Mouse (Mus musculus): ENCODE results near the gene Il2rb. TPM values are rescaled to one million over a fixed set of nuclear protein-coding genes. Genes with fewer than 3 reads are reported as not detected.

Il2rb gene
- polyA plus RNA-seq, 1 experiment = 63.5 TPM

GRCm38 (mm10) chr15:78476878-78477277, 18.2 kb downstream of the Il2rb start:
- Histone ChIP-seq H3K27me3 (ENCODE audit: control insufficient read depth, insufficient read depth, low read length) (no peaks in the 10 kb centered on the region), H3K27ac (ENCODE audit: insufficient read depth, low read length) (no peak overlapping the region), H3K4me3 (ENCODE audit: extremely low read depth, insufficient read depth, insufficient read length) (no peak overlapping the region), H3K36me3 (ENCODE audit: control insufficient read depth, insufficient read depth, low read length) (no peaks in the 10 kb centered on the region), H3K4me1 (ENCODE audit: control insufficient read depth, insufficient read depth, insufficient read length) (peaks cover 17% of the 10 kb centered on the region; the same call in 1 of the 2 replicates)
- DNase-seq (ENCODE audit: low read depth in 1 of 2, low spot score in 2 of 2) = no peak
- TF ChIP-seq CTCF (IDR thresholded peaks at IDR 0.05; ENCODE audit: extremely low read depth, insufficient read depth, insufficient read length, insufficient replicate concordance) = no peak
- no peak for TF ChIP-seq POLR2A (IDR thresholded peaks at IDR 0.05; ENCODE audit: low read depth, low read length)
- WGBS = 86% methylated on average over 1 of the region's 1 CpGs

DNA sequence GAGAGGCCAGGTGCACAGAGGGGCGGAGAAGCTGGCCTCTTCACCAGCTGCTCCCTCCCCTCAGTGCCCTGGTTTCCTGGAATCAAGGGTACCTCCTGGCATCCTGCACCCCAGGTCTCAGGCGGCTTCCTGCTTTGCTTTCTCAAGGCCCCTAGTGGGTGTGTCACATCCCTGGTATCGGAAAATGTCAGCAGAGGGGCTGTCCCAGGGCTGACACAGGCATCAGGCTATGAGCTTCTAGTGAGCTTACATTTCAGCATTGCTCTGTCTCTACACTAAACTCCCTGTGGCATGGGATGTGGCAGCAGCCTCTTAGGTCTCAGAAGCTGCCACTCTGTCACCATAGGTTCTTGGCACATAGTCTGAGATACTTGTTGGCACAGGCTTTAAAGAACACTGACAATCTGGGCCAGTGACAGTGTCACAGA, 19.5 kb downstream of the Il2rb start:
- no peaks in the 10 kb centered on the region for H3K27me3 ChIP-seq (ENCODE audit: control insufficient read depth, insufficient read depth, low read length)
- no peaks in the 10 kb centered on the region for H3K36me3 ChIP-seq (ENCODE audit: control insufficient read depth, insufficient read depth, low read length)
- 11% methylated on average over 3 of the region's 3 CpGs for whole genome bisulfite sequencing
- TF ChIP-seq POLR2A (IDR thresholded peaks at IDR 0.05; ENCODE audit: low read depth, low read length) (no peak), CTCF (IDR thresholded peaks at IDR 0.05; ENCODE audit: extremely low read depth, insufficient read depth, insufficient read length, insufficient replicate concordance) (no peak)
- peak; percentile 25 for DNase-seq (ENCODE audit: low read depth in 1 of 2, low spot score in 2 of 2)
- H3K4me3 ChIP-seq (ENCODE audit: extremely low read depth, insufficient read depth, insufficient read length) = no peak overlapping the region
- H3K27ac ChIP-seq (ENCODE audit: insufficient read depth, low read length) = peak overlapping the region; percentile 34
- peaks cover 17% of the 10 kb centered on the region; the same call in 1 of the 2 replicates for H3K4me1 ChIP-seq (ENCODE audit: control insufficient read depth, insufficient read depth, insufficient read length)

- H3K27me3 ChIP-seq (ENCODE audit: control insufficient read depth, insufficient read depth, low read length) = no peaks in the 10 kb centered on the region
- no peak for DNase-seq (ENCODE audit: low read depth in 1 of 2, low spot score in 2 of 2)
- H3K4me3 ChIP-seq (ENCODE audit: extremely low read depth, insufficient read depth, insufficient read length) = no peak overlapping the region
- WGBS = 87% methylated on average over 6 of the region's 6 CpGs
- TF ChIP-seq CTCF (IDR thresholded peaks at IDR 0.05; ENCODE audit: extremely low read depth, insufficient read depth, insufficient read length, insufficient replicate concordance) = no peak
- TF ChIP-seq POLR2A (IDR thresholded peaks at IDR 0.05; ENCODE audit: low read depth, low read length) = no peak
- no peaks in the 10 kb centered on the region for H3K36me3 ChIP-seq (ENCODE audit: control insufficient read depth, insufficient read depth, low read length)
- no peak overlapping the region for H3K27ac ChIP-seq (ENCODE audit: insufficient read depth, low read length)
- peaks cover 17% of the 10 kb centered on the region; the same call in 1 of the 2 replicates for H3K4me1 ChIP-seq (ENCODE audit: control insufficient read depth, insufficient read depth, insufficient read length)
Observed at GRCm38 (mm10) chr15:78473442-78473841, 21.6 kb downstream of the Il2rb start.

DNA sequence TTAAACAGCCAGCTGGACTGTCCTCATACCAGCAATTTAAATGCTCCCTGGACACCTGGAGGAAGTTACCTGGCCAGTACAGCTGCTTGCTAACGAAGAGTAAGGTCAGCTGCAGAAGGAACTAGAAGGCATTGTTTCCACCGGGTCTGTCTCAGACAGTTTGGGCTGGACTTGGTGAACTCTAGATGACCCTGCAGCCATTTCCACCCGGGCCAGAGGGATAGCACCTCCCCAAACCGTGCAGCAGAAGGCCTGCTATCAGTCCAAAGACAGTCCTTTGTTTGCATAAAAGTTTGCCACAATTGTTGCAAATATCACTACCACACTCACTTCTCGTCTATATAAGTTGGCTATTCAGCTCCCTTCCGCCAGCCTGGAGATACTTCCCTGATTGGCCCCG, 23.2 kb downstream of the Il2rb start:
- Histone ChIP-seq H3K4me1 (ENCODE audit: control insufficient read depth, insufficient read depth, insufficient read length) (peaks cover 12% of the 10 kb centered on the region; the same call in 1 of the 2 replicates), H3K27ac (ENCODE audit: insufficient read depth, low read length) (no peak overlapping the region), H3K36me3 (ENCODE audit: control insufficient read depth, insufficient read depth, low read length) (no peaks in the 10 kb centered on the region), H3K27me3 (ENCODE audit: control insufficient read depth, insufficient read depth, low read length) (no peaks in the 10 kb centered on the region), H3K4me3 (ENCODE audit: extremely low read depth, insufficient read depth, insufficient read length) (no peak overlapping the region)
- WGBS = 45% methylated on average over 7 of the region's 7 CpGs
- no peak for DNase-seq (ENCODE audit: low read depth in 1 of 2, low spot score in 2 of 2)
- TF ChIP-seq CTCF (IDR thresholded peaks at IDR 0.05; ENCODE audit: extremely low read depth, insufficient read depth, insufficient read length, insufficient replicate concordance) = no peak
- no peak for TF ChIP-seq POLR2A (IDR thresholded peaks at IDR 0.05; ENCODE audit: low read depth, low read length)

DNA sequence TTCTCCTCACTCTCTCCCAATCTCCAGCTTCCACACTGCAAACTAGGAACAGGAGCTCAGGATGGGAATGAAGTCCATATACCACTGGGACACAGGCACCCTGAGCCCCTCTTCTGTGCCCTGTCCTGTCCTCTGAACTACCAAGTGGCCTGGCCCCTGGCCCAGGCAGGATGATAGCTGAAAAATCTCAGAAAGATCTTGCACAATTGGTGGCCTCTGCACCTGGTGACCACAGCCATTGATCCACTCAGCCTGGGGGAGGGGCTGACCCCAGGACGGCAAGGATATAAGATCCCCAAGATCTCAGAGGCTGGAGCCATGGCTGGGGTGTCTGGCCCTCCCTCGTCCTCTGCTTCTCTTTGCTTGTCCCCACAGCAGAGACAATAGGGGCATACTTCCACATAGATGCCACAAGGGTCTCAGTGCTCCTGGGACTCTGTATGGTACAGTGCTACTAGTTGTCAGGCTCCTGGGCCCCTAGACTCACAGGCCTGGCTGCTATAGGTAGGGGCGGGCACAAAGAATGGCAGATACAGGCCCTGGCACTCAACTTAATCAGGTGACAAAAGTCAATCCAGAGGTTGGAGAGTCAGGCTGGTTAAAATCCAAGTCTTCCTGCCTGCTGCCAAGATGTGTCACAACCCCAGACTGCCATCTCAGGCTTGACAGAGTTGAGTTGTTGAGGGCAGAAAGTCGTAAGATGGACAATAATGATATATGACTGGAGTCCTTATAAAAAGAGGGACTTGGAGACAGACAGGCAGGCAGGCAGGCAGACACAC, 24.4 kb downstream of the Il2rb start:
- 92% methylated on average over 4 of the region's 4 CpGs for WGBS
- DNase-seq (ENCODE audit: low read depth in 1 of 2, low spot score in 2 of 2) = no peak
- TF ChIP-seq POLR2A (IDR thresholded peaks at IDR 0.05; ENCODE audit: low read depth, low read length) = no peak
- TF ChIP-seq CTCF (IDR thresholded peaks at IDR 0.05; ENCODE audit: extremely low read depth, insufficient read depth, insufficient read length, insufficient replicate concordance) = no peak
- H3K27me3 ChIP-seq (ENCODE audit: control insufficient read depth, insufficient read depth, low read length) = no peaks in the 10 kb centered on the region
- H3K4me3 ChIP-seq (ENCODE audit: extremely low read depth, insufficient read depth, insufficient read length) = no peak overlapping the region
- H3K36me3 ChIP-seq (ENCODE audit: control insufficient read depth, insufficient read depth, low read length) = no peaks in the 10 kb centered on the region
- H3K4me1 ChIP-seq (ENCODE audit: control insufficient read depth, insufficient read depth, insufficient read length) = peaks cover 3% of the 10 kb centered on the region; the same call in 1 of the 2 replicates
- no peak overlapping the region for H3K27ac ChIP-seq (ENCODE audit: insufficient read depth, low read length)

- no peak for DNase-seq (ENCODE audit: low read depth in 1 of 2, low spot score in 2 of 2)
- no peaks in the 10 kb centered on the region for H3K27me3 ChIP-seq (ENCODE audit: control insufficient read depth, insufficient read depth, low read length)
- TF ChIP-seq POLR2A (IDR thresholded peaks at IDR 0.05; ENCODE audit: low read depth, low read length) (no peak), CTCF (IDR thresholded peaks at IDR 0.05; ENCODE audit: extremely low read depth, insufficient read depth, insufficient read length, insufficient replicate concordance) (no peak)
- no peak within 1 kb of the TSS for H3K27ac ChIP-seq (ENCODE audit: insufficient read depth, low read length)
- no peaks in the 10 kb centered on the region for H3K4me1 ChIP-seq (ENCODE audit: control insufficient read depth, insufficient read depth, insufficient read length)
- WGBS = 87% methylated on average over 7 of the region's 7 CpGs
- no peak within 1 kb of the TSS for H3K4me3 ChIP-seq (ENCODE audit: extremely low read depth, insufficient read depth, insufficient read length)
- H3K36me3 ChIP-seq (ENCODE audit: control insufficient read depth, insufficient read depth, low read length) = no peaks in the 10 kb centered on the region
Observed at GRCm38 (mm10) chr15:78468379-78468937, 26.6 kb downstream of the Il2rb start, which contains the start of gene Tmprss6. Gene Tmprss6 (minus strand): TSS chr15:78468634.

DNA sequence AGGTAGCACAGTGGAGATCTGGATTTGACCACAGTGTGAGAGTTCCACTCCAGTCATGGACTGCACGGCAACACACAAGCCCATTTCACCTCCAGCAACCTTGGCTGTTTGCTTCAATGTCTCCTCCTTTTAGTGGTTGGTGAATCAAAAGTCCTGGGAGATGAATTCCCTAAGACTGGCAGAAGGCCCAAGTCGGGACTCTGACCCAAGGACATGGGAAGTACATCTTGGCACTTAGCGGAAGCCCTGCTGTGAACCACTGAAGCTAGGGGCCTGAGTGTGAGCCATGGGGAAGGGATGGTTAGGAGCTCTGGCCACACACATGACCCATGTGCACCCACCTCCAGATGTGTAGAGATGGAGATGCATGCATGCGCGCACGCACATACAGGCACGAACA, 27.5 kb downstream of the Il2rb start:
- Histone ChIP-seq H3K4me3 (ENCODE audit: extremely low read depth, insufficient read depth, insufficient read length) (no peak overlapping the region), H3K36me3 (ENCODE audit: control insufficient read depth, insufficient read depth, low read length) (no peaks in the 10 kb centered on the region), H3K27ac (ENCODE audit: insufficient read depth, low read length) (no peak overlapping the region), H3K27me3 (ENCODE audit: control insufficient read depth, insufficient read depth, low read length) (no peaks in the 10 kb centered on the region), H3K4me1 (ENCODE audit: control insufficient read depth, insufficient read depth, insufficient read length) (no peaks in the 10 kb centered on the region)
- whole genome bisulfite sequencing = 92% methylated on average over 7 of the region's 7 CpGs
- DNase-seq (ENCODE audit: low read depth in 1 of 2, low spot score in 2 of 2) = no peak
- TF ChIP-seq POLR2A (IDR thresholded peaks at IDR 0.05; ENCODE audit: low read depth, low read length) (no peak), CTCF (IDR thresholded peaks at IDR 0.05; ENCODE audit: extremely low read depth, insufficient read depth, insufficient read length, insufficient replicate concordance) (no peak)
